Mouse (Mus musculus): ENCODE results near the gene Nrtn. TPM values are rescaled to one million over a fixed set of nuclear protein-coding genes. Genes with fewer than 3 reads are reported as not detected.
A peak's percentile ranks its signal among the peaks of the same experiment; 100 is the strongest.

Gene Nrtn
- polyA plus RNA-seq, 1 experiment from 2014 or later = 12.1 TPM

DNA sequence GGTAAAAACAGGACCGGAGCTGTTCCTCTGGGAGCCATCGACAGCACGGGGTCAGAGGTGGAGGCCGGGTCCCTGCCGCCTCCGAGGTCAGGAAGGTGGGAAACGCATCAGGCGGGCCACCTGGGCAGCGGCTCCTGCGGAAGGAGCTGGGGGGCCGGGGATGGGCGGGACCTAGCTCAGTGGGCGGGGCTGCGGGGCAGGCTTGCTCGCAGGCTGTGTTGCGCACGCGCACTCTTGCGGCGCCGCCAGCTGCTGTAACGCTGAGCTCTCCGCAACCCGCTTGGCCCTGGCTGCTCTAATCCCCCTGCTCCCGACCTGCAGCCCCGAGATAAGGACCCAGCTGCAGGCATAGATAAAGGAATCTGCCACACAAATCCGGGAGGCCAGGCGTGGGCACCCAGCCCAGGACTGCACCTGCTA, 4.7 kb upstream of the Nrtn start:
- Histone ChIP-seq H3K27ac (ENCODE audit: low read depth) (peak overlapping the region; percentile 79), H3K27me3 (ENCODE audit: insufficient read depth, low read length) (peaks cover 8% of the 10 kb centered on the region), H3K9me3 (ENCODE audit: low read depth, low read length) (no peaks in the 10 kb centered on the region), H3K36me3 (ENCODE audit: insufficient read depth) (peaks cover 8% of the 10 kb centered on the region; the same call in 1 of the 2 replicates), H3K4me3 (ENCODE audit: low read depth, low read length) (peak overlapping the region; percentile 45), H3K4me1 (ENCODE audit: insufficient read depth) (peaks cover 7% of the 10 kb centered on the region; the same call in 1 of the 2 replicates), H3K9ac (peak overlapping the region; percentile 59), H3K4me2 (peak overlapping the region; percentile 81)
- DNase-seq (peak; percentile 96), ATAC-seq (ENCODE audit: insufficient read depth) (peak; percentile 22)
- under 1% methylated on average over 26 of the region's 28 CpGs for WGBS
- no peak for TF ChIP-seq CTCF (IDR thresholded peaks at IDR 0.05; ENCODE audit: low read depth)

DNA sequence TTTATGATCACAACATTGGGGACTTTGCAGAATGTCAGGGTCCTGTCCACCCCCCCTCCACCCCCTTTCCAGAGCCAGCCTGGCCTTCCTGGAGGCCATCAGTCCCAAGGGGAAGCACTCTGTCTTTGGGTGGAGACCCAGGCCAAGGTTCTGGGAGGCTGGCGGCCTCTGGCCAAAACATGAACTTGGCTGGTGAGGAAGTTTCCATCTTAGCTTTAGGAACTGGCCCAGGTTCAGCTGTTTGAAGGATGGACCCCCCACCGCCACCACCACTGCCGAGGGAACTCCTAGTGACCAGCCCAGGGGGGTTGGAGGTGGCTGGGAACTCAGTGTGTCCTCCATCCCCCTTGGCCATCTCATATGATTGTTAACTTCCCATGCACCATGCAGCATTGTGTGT, 3.7 kb upstream of the Nrtn start:
- Histone ChIP-seq H3K4me3 (ENCODE audit: low read depth, low read length) (no peak overlapping the region), H3K27me3 (ENCODE audit: insufficient read depth, low read length) (peaks cover 17% of the 10 kb centered on the region), H3K4me2 (peak overlapping the region; percentile 81; the same call in 1 of the 2 replicates), H3K4me1 (ENCODE audit: insufficient read depth) (peaks cover 7% of the 10 kb centered on the region; the same call in 1 of the 2 replicates), H3K9ac (no peak overlapping the region), H3K36me3 (ENCODE audit: insufficient read depth) (no peaks in the 10 kb centered on the region), H3K9me3 (ENCODE audit: low read depth, low read length) (no peaks in the 10 kb centered on the region), H3K27ac (ENCODE audit: low read depth) (no peak overlapping the region)
- 71% methylated on average over 3 of the region's 3 CpGs for WGBS
- no peak for TF ChIP-seq CTCF (IDR thresholded peaks at IDR 0.05; ENCODE audit: low read depth)
- ATAC-seq (ENCODE audit: insufficient read depth) (no peak), DNase-seq (no peak)

DNA sequence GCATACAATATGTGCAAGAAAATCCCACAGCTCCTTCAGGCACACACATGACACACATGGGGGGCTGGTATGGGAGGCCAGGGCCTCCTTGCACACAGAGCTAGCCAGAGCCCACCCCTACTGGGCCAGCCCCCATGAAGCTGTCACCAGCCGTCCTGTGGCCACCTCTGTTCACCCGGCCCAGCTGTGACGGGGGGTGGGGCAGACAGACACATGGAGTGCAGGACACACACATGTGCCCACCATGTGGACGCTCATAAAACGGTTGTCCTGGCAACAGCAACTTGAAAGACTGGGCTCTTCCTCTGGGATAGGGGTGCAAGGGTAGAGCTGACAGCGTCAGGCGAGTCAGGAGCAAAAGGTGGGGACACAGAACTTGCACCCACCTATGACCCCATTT, 1.9 kb upstream of the Nrtn start:
- no peak for TF ChIP-seq CTCF (IDR thresholded peaks at IDR 0.05; ENCODE audit: low read depth)
- Histone ChIP-seq H3K9me3 (ENCODE audit: low read depth, low read length) (no peaks in the 10 kb centered on the region), H3K36me3 (ENCODE audit: insufficient read depth) (no peaks in the 10 kb centered on the region), H3K4me2 (no peak overlapping the region), H3K27ac (ENCODE audit: low read depth) (no peak overlapping the region), H3K4me3 (ENCODE audit: low read depth, low read length) (no peak overlapping the region), H3K4me1 (ENCODE audit: insufficient read depth) (peaks cover 4% of the 10 kb centered on the region; the same call in 1 of the 2 replicates), H3K9ac (no peak overlapping the region), H3K27me3 (ENCODE audit: insufficient read depth, low read length) (peaks cover 36% of the 10 kb centered on the region)
- DNase-seq (no peak), ATAC-seq (ENCODE audit: insufficient read depth) (no peak)
- 35% methylated on average over 7 of the region's 7 CpGs for WGBS

DNA sequence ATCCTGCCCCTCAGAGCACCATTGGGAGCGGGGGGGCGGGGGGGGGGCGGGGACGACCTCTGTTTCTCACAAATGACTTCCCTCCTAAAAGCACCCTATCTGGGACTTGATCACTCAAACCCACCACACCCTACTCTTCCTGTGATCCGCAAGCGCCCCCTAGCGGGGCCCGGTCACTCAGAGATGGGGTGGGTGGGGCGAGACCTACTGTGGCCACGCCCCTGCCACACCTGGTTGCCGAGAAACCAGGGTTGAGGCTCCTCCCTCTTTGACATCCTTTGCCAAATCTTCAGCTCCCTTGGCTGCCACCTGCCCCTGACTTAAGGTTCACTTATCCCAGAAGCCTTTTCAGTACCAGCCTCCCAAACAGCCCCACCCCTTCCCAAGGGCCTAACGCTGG, 802 bp upstream of the Nrtn start:
- H3K4me2 ChIP-seq = peak overlapping the region; percentile 99
- DNase-seq = peak; percentile 65
- peaks cover 4% of the 10 kb centered on the region; the same call in 1 of the 2 replicates for H3K4me1 ChIP-seq (ENCODE audit: insufficient read depth)
- no peaks in the 10 kb centered on the region for H3K36me3 ChIP-seq (ENCODE audit: insufficient read depth)
- H3K27ac ChIP-seq (ENCODE audit: low read depth) = no peak overlapping the region
- H3K4me3 ChIP-seq (ENCODE audit: low read depth, low read length) = no peak overlapping the region
- TF ChIP-seq CTCF (IDR thresholded peaks at IDR 0.05; ENCODE audit: low read depth) = peak; percentile 62
- no peak overlapping the region for H3K9ac ChIP-seq
- 6% methylated on average over 12 of the region's 12 CpGs for WGBS
- no peak for ATAC-seq (ENCODE audit: insufficient read depth)
- H3K9me3 ChIP-seq (ENCODE audit: low read depth, low read length) = no peaks in the 10 kb centered on the region
- peaks cover 47% of the 10 kb centered on the region for H3K27me3 ChIP-seq (ENCODE audit: insufficient read depth, low read length)

DNA sequence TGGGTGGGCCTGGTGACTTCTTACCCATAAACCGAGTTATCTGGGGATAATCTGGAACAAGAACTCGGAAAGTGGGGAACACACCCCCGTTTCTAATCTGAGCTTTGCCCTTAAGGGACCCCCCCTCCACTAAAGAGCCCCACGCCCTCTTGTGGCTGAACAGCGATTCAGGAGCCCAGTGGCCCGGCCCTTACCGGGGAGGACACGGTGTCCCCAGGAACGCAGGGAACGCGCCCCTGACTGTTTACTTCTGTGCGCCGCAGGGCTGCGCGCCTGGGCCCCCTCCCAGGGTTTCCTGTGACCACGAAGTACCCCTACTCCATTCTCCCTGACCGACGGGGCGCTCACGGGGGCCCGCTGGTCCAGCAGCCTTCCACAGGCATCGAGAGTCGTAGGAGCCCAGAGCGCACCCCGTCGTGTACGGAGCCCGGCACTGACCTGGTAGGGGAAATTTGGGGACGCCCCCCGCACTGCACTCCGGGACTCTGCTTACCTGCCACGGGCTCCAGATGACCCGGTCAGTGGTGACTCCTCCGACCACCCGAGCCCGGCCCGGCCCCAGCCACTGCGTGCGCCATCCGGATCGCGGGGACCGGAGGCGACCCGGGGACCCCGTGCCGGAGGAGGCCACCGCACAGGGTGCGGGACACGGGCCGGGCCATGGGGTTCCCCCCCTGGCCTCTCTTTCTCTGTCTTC, 479 bp downstream of the Nrtn start:
- ATAC-seq (ENCODE audit: insufficient read depth) (peak; percentile 21), DNase-seq (no peak)
- H3K9me3 ChIP-seq (ENCODE audit: low read depth, low read length) = no peaks in the 10 kb centered on the region
- no peak overlapping the region for H3K27ac ChIP-seq (ENCODE audit: low read depth)
- peak overlapping the region; percentile 55 for H3K9ac ChIP-seq
- peak overlapping the region; percentile 56 for H3K4me3 ChIP-seq (ENCODE audit: low read depth, low read length)
- peak; percentile 56 for TF ChIP-seq CTCF (IDR thresholded peaks at IDR 0.05; ENCODE audit: low read depth)
- H3K4me2 ChIP-seq = peak overlapping the region; percentile 99
- H3K27me3 ChIP-seq (ENCODE audit: insufficient read depth, low read length) = peaks cover 60% of the 10 kb centered on the region
- H3K4me1 ChIP-seq (ENCODE audit: insufficient read depth) = no peaks in the 10 kb centered on the region; the same call in 1 of the 2 replicates
- no peaks in the 10 kb centered on the region for H3K36me3 ChIP-seq (ENCODE audit: insufficient read depth)
- WGBS = under 1% methylated on average over 45 of the region's 51 CpGs

DNA sequence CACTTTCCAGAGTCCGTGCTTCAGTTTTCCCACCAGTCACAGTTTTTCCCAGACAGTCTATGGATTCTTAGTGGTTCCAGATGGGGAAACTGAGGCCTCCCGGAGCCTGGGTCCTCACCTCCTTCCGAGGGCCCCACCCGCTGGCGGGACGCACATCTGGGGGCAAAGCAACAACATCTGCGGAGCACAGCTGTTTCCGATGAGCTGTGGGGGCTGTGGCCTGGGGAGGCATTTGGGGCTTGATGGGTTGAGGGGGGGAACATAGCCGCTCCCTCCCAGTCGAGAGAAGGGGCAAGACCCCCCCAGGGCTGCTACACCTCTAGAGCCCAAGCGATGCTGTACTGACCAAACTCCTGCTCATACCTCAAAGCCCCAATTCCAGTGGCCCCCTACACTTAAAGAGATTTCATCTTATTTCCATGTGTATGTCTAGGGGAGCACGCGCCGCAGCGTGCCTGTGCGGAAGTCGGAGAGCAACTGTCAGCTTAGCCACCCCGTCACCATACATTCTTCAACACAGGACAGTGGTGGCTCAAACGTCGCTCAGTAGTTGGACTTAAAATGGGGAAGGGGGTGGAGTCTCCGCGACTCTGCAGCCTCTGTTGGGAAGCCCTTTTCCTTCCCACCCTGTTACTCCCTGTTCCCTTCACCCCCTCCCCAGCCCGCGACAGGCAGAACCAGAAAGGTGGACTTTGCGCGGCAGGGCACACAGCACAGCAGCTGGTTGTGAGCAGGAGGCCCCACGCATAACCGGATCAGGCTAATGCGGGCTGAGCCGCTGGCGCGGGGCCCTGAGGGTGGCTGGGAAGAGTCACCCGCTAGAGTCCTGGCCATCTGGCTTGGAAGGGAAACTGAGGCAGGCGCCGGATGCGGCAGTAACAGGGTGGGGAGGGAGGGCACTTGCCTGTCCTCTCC, 2.8 kb downstream of the Nrtn start:
- DNase-seq = peak; percentile 54
- H3K9ac ChIP-seq = no peak overlapping the region

DNA sequence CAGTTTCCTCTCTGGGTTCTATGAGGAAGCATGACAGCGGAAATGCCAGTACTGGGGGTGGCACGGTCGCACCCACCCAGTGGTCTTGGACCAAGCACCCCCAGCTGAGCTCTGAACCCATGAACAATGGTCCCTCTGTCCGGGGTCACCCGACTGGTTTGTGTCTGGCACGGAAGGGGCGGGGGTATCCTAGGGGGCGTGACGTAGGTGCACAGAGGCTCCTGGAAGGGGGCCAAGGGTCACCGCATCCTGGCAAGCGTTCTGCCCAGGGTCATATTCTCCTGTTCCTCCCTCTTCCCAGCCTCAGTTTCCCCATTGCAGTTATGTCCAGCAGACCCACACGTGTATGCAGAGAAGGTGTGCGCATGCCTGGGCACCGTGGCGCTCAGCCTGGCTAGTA, 3.9 kb downstream of the Nrtn start:
- Histone ChIP-seq H3K27ac (ENCODE audit: low read depth) (no peak overlapping the region), H3K9me3 (ENCODE audit: low read depth, low read length) (no peaks in the 10 kb centered on the region), H3K27me3 (ENCODE audit: insufficient read depth, low read length) (peaks cover 73% of the 10 kb centered on the region), H3K4me2 (peak overlapping the region; percentile 15; the same call in 1 of the 2 replicates), H3K36me3 (ENCODE audit: insufficient read depth) (no peaks in the 10 kb centered on the region), H3K9ac (no peak overlapping the region), H3K4me1 (ENCODE audit: insufficient read depth) (no peaks in the 10 kb centered on the region; the same call in 1 of the 2 replicates), H3K4me3 (ENCODE audit: low read depth, low read length) (no peak overlapping the region)
- DNase-seq (no peak), ATAC-seq (ENCODE audit: insufficient read depth) (no peak)
- no peak for TF ChIP-seq CTCF (IDR thresholded peaks at IDR 0.05; ENCODE audit: low read depth)
- WGBS = 27% methylated on average over 15 of the region's 15 CpGs

More for the DNA sequence above, 2.8 kb downstream of the Nrtn start:
- H3K9me3 ChIP-seq (ENCODE audit: low read depth, low read length) = no peaks in the 10 kb centered on the region
- 14% methylated on average over 36 of the region's 36 CpGs for WGBS
- no peak overlapping the region for H3K4me3 ChIP-seq (ENCODE audit: low read depth, low read length)
- peaks cover 73% of the 10 kb centered on the region for H3K27me3 ChIP-seq (ENCODE audit: insufficient read depth, low read length)
- H3K4me1 ChIP-seq (ENCODE audit: insufficient read depth) = no peaks in the 10 kb centered on the region; the same call in 1 of the 2 replicates
- H3K36me3 ChIP-seq (ENCODE audit: insufficient read depth) = no peaks in the 10 kb centered on the region
- TF ChIP-seq CTCF (IDR thresholded peaks at IDR 0.05; ENCODE audit: low read depth) = no peak
- H3K27ac ChIP-seq (ENCODE audit: low read depth) = no peak overlapping the region
- peak overlapping the region; percentile 37; the same call in 1 of the 2 replicates for H3K4me2 ChIP-seq
- ATAC-seq (ENCODE audit: insufficient read depth) = no peak
